Mouse (Mus musculus): ENCODE results near the gene Hspb7.

The Hspb7 gene

DNA sequence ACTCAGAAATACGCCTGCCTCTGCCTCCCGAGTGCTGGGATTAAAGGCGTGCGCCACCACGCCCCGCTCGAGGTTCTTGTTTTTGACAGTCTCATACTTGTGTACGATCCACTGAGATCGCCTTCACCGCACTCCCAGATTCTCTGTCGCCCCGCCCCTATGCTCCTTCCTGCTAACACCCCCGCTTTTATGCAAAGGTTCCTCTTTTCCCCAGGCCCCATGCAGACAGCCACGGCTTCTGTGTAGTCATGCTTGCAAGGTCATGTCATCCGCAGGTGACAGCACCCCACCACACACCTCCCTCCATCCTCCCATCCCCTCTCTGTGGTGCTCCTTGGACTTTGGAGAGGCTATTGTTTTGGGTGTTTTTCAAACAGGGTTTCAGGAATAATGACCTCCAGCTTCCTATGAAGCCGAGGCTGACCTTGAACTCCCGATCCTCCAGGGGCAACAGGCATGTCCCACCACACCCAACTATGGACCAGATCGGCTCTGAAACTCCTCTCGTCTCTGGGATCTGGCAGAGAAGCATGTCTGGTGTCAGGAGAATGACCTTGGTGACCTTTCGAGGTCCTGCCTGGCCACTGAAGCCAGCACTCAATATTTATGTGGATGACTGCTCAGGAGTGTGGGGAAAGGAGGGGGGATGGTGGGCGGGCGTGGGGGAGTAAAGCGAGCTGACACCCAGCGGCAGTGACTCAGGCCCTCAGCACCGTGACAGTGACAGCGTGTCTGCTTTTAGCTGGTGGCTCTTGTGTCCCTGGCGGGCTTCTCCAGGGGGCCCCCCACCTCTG, 984 bp upstream of the Hspb7 start:
- in situ Hi-C loops (cut with MboI, MseI): loop anchor here (10.0 kb wide), 1 partner anchor 715 kb away; the partner anchor contains the start of gene Rcc2

DNA sequence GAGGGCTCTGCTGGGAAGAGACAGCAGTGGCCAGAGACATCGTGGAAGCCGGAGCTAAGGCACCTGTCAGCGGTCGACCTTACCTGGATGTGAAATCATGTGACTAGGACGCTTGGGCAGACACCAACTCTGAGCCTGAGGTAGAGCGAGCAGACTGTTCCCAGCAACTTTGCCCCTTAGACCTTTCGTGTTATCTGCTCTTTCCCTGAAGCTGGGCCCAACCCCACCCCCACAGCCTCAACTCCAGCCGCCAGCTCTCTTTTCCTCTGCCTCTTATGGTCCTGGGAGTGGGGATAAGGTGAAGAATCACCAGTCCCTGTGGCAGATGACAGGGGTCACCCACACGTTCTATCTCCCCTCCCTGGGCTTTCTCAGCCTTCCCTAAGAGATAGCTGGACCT, 307 bp downstream of the Hspb7 start:
- in situ Hi-C loops (cut with MboI, MseI): loop anchor here (10.0 kb wide), 1 partner anchor 716 kb away; the partner anchor contains the start of gene Rcc2

DNA sequence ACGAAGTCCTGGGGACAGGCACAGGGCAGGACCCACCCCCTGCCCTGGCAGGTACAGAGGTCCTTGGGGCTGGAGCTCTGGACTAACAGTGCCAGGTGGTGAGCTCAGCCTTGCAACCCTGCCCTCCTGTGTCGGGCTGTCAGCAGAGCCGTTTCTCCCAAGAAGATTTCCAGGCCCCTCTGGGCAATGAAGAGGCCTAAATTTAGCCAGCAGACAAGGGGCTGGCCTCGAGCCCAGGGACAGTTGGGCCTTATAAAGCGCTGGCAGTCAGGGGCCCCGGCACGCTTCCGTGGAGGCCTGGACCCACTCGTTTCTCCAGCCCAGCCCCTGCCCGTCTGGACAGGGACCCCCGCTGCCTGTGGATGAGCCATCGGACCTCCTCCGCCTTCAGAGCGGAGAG, 844 bp downstream of the Hspb7 start:
- in situ Hi-C loops (cut with MboI, MseI): loop anchor here (10.0 kb wide), 1 partner anchor 717 kb away; the partner anchor contains the start of gene Rcc2

DNA sequence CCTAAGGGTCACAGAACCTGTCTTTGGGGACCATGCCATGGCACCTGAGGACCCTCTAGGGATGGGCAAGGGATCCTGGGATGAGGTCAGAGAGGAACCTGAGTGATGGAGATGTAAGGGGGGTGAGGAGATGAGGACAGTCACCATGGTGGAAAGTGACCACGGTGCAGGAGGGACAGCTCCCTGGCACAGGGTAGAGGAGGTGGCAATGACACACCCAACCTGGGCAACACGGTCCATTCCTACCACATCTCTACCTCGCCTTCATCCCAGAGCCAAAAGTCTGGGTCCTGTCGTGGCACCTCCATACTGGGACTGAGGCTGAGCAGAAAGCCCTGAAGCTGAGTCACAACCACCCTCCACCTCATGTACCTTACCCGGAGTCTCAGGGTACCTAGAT, 2.3 kb downstream of the Hspb7 start:
- in situ Hi-C loops (cut with MboI, MseI): loop anchor here (10.0 kb wide), 1 partner anchor 718 kb away; the partner anchor contains the start of gene Rcc2

DNA sequence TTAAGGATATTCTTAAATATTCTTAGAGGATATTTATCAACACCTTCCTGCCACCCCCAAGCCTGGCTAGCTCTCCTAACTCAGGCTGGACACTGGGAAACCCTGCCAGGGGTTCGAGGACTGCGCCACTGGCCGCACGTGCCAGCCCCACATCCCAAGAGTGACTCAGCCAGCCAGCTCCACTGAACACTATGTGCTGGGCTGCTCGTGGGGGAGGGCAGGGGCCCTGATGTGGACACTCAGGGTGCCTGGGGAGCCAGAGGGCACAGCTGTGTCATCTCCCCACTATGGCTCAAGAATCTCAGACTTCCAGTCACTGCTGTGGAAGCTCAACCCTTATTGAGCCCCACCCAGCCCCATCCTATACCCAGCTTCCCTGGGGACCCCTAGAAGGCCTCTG, 2.7 kb downstream of the Hspb7 start:
- in situ Hi-C loops (cut with MboI, MseI): loop anchor here (10.0 kb wide), 1 partner anchor 718 kb away; the partner anchor contains the start of gene Rcc2

DNA sequence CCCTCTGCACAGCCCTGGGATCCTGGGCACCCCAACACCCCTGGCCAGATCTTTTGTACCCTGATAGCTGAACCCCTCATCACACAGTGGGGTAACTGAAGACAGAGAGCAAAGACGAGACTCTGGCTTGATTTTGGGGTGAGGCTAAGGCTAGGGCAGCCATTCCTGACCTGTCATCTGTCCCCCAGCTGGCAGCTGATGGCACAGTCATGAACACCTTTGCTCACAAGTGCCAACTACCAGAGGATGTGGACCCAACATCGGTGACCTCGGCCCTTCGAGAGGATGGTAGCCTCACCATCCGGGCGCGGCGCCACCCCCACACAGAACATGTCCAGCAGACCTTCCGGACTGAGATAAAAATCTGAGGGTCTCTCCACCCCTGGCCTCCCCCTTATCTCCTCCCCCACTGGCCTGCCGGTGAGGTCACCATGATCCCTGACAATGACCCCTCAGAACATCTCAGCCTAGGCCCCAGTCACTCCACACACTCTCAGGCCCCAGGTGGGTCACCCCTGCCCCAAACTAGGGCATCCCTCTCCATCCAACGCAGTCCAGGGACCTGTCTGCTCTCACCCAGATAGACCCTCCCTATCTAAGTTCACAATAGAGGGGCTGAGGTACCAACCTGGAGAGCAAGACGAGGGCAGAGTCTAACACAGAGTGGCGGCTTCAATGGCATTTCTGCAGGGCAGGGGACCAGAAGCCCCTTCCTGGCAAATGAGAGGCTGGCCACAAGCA, 3.3 kb downstream of the Hspb7 start:
- in situ Hi-C loops (cut with MboI, MseI): loop anchor here (10.0 kb wide), 1 partner anchor 719 kb away; the partner anchor contains the start of gene Rcc2

DNA sequence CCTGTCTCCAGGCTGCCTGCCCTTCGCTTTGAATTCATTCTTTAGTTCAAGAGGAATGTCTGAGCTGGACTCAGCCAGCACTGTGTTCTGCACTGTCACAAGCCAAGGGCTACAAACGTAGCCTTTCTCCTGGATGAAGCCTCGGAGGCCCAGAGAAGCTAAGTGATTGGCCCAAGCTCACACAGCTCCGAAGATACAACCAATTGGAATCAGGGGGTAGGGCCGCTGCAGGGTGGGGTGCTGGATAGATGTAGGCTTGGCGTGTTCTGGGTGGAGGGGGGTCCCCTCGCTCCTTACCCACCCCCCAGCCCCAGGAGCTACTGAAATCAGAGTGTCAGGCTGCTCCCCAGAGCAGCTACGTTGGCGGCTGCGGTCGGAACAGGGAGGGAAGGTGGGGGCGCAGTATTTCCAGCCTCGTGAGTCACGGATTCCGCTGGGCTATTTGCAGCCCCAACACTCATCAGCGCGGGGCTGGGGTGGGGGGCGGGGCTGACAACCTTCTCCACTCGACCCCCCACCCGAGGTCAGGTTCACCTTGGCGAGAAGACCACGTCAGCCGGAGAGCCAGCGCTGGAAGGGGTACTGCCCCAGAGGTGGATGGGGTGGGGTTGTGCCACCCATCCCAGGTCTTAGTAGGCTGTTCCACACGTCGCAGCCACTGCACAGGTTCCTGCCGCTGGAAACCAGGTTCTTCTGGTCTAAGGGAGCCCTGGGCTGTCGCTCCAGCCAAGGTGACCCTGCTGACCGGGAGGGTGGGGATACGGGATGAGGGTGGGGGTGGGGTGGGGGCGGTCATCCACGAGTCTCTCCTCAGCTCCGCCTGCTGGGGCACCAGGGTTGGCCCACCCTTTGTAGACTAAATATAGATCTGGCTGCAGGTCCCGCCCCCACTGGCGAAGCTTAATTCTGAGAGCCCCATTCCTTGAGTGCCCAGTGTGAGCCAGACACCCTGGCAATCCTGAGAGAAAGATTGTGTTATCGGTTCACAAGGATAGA, 5.2 kb downstream of the Hspb7 start:
- in situ Hi-C loops (cut with MboI, MseI): loop anchor here (10.0 kb wide), 1 partner anchor 721 kb away; the partner anchor contains the start of gene Rcc2

DNA sequence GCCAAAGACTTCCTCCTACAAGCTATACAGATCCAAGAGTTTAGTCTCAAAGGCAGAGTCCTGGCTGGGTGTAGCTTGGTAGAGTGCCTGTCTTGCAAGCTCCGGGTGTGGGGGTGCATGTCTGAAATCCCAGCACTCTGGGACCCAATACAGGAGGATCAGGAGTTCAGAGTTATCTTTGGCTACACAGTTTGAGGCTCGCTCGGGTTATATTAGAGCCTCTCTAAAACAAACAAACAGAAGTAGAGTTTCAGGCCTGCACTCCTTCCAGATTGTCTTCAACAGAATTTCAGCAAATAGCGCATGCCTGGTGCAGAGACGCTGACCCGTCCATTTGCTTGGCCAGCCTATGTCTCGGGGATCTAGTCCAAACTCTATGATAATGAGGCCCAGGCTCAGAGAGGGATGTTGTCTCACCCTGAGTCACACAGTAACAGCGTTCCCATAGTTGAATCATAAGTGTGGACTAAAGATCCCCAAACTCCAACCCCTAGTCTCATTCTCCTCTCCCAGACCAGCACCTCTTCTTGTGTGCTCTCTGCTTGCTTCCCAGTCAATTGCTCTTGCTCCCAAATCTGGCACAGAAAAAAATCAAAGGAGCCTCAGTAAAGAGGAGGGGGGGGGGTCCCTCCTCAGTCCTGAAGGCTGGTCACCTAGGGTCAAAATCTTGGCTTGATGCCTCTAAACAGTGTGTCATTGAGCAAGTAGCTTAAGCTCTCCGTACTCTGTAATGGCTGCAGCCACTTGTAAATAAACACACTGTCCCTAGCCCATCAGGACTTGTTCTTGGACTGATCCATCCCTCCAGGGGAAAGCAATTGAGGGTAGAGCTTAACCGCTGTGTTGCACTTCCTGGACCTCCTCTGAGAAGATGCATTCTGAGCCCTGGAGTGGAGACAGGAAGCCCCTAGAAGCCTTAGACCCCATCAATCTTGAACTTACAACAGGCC, 6.5 kb downstream of the Hspb7 start:
- in situ Hi-C loops (cut with MboI, MseI): loop anchor here (10.0 kb wide), 1 partner anchor 722 kb away; the partner anchor contains the start of gene Rcc2

DNA sequence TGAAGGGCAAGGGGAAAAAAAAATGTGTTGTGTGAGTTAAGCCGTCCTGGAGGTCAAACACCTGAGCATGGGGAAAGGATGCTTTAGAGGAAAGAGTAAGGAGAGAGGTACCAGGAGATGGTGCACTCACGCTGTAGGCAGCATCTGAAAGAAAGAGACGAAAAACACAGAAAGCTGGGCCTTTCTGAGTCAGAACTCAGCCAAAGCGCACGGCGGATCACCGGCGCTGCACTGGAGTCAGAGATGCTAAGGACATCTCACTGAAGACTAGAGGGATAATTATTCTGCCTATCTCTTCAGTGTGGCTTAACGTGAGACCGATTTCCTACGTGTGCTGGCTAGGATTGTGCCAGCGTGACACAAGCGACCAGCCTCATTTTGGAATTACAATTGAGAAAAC, 7.3 kb downstream of the Hspb7 start:
- in situ Hi-C loops (cut with MboI, MseI): loop anchor here (10.0 kb wide), 1 partner anchor 723 kb away; the partner anchor contains the start of gene Rcc2

DNA sequence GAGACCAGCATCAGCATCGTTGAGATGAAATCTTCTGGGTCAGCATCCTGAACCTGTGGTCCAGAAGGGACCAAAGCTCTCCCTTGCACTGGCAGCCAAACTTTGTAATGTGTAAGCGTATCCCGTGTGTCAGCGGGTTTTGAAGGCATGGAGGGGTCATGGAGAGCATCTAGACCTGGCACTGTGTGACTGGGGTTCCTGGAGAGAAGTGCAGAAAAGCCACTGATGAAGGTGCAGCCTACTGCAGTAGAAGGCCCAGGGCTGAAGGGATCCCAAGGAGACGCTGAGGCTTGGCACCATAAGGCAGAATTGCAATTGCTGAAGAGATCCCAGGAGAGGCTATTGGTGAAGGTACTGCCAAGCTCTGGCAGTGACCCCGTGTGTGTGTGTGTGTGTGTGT, 8.8 kb downstream of the Hspb7 start:
- in situ Hi-C loops (cut with MboI, MseI): loop anchor here (10.0 kb wide), 1 partner anchor 725 kb away; the partner anchor contains the start of gene Rcc2

DNA sequence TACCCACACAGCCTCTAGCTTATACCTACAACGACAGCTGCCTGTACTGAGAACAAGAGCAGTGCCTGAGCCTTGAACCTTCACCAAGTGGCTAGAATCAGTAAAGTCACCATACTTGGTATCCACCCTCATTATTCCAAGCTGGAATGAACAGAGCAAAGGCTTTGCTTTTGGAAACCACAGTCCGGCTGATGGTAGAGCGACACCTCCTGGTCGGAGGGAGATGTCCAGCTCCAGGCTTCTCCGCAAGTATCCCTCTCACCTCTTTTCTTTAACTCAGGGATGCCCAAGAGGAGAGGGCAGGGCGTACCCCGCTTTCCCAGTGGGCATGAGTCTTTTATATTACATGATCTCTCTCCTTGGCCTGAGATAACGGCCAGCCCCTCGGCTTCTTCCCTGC, 9.3 kb downstream of the Hspb7 start:
- in situ Hi-C loops (cut with MboI, MseI): loop anchor here (10.0 kb wide), 1 partner anchor 725 kb away; the partner anchor contains the start of gene Rcc2

DNA sequence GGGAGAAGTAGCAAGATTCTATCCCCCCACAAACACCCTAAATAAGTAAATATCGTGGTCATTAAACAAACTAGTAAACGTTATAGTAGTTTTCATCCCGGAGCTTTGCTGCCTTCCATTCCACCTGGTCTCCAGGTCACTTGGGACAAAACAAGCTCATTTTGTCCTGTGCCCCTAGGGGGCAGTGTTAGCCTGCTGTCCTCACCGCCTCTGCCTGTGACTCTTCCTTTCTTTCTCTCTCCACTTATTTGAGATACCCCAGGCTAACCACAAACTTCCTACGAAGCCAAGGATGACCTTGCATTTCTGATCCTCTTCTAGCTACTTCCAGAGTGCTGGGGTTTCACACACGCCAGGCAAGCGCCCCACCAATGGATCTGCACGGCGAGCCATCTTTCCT, 10.4 kb downstream of the Hspb7 start:
- in situ Hi-C loops (cut with MboI, MseI): no loop called here

DNA sequence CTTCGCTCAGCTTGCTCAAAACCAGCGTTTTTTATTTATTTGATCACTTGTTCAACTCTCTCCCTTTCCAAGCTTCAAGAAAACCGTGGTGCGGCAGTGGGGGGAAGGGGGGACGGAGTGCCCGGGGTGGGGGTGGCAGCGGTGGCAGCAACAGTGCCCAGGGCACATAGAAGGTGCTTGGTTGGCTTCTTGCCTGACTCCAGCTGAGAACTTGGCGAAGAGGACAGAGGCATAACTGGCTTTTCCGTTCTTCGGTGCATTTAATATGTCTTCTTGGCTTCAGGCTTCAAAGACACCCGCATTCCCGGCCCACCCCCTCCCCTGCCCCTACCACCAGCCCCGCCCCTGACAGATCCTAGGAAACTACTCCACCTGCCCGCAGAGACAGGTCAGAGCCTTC, 12.1 kb downstream of the Hspb7 start:
- in situ Hi-C loops (cut with MboI, MseI): no loop called here

DNA sequence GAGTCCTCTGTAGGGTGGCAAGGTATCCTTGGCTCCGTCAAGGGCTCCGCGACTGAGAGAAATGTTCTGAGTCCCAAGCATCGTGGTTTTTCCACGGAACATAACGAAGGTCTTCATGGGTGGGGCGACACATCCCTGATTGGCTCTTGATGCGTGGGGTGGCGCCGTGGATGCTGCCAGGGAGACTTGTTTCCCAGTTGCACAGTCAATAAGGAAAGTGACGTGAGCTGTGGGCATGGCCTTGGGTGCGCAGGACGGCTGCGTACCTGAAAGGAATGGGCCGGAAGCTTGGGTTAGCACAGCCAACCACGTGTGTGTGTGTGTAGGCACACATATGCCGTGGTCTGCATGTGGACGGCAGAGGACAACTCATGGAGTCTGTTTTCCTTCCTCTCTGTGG, 12.6 kb downstream of the Hspb7 start:
- in situ Hi-C loops (cut with MboI, MseI): no loop called here

DNA sequence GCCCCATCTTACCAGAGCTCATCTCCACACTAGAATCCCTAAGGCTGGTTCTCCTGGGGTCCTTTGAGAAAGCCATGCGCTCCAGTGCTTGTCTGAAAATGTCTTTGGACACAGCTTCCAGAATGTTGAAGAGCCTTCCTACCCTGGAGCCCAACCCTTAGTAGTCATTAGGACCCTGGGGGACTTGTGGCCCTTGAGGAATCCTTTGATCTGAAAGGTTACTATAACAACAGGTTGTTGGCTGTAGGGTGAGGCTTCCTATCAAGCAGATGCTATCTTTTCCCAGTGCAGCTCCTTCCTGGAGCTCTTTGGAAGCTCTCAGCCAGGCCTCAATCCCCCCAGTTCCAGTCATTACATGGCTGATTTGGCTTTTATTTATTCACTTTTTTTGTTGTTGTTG, 15.4 kb downstream of the Hspb7 start, which contains the start of gene Srarp:
Srarp (minus strand) TSS at position 132 of the 400 bp plus-strand sequence.
- in situ Hi-C loops (cut with MboI, MseI): no loop called here

DNA sequence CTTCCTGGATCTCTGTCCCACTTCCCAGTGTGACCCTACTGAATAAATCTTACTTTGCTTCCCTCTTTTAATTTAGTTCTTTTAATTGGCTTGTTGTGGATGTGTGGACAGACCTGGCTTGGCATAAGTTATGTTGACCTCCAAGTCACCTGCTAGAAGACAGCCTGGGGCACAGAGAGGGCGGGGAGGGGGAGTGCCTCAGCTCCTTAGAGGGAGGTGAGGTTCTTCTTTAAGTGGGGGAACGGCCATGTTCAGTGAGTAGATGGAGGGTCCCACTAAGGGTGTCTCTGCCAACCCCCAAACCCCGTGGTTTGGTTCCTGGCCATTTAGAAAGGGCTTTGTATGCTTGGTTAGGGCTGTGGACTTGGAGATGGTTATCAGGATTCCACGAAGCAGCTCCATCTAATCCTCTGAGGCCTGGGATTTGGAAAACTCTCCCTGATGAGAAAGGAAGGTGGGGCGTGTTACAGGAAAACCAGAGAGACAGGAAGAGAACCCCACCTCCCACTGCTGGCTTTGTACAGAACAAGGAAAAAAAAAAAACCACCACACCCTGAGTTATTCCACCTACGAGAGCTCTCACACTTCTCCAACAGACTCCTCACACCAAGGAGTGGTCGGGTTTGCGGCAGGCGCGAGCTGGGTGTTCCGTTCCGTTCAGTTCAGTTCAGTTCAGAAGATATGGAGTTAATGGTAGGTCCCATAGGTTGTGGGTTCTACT, 18.7 kb downstream of the Hspb7 start:
- in situ Hi-C loops (cut with MboI, MseI): no loop called here

DNA sequence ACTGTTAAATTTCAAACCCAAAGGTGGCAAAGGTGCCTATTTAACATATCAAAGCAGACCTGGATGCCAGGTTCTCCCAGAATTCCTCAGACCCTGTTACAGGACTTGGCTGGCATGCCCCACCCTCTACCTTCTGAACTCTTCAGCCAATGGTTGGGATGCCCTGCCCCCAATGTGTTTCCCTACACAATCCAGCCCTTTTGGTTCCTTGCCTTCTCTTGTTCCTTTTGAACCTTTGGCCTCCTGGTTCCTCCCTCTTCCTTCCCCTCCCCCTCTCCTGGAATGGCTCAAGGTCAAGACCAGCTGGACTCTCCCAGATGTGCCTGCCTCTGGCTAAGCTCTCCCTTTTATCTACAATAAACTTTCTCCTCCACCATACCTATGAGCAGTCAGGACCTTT, 20.3 kb downstream of the Hspb7 start:
- in situ Hi-C loops (cut with MboI, MseI): no loop called here

DNA sequence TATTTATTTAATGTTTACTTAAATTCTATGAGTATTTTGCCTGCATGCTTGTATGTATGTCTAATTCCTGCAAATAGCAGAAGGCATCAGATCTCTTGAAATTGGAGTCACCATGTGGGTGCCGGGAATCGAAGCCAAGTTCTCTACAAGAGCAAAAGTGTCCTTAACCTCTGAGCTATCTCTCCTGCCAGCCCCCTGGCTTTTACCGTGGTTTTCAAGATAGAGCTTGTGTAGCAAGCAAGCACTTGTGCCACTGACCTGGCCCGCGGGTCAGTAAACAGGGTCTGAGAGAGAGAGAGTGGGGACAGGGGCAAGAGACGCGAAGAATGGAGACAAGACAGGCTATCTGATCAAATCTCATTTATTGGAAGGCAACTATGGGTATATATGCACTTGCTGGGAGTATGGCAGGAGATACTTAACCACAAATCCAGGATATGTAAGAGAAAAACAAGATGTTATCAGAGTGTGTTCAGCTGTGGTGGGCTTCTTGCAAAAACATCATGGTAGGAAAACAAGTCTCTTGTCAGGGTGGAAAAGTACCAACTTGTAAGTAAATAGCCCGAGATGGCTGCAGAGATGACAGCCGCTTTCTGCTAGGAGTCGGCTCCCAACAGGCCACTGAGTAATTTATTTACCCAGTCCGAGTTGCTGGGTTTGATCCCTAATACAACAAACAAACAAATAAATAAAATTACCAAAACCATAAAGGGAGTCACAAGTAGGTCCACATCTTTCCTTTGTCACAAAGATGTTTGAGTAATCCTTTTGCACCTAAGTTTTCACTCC, 23.3 kb downstream of the Hspb7 start:
- in situ Hi-C loops (cut with MboI, MseI): no loop called here
